Mouse (Mus musculus) adrenal gland, adult 18-20 months (tissue): ENCODE results near the gene Rhot2. TPM values are rescaled to one million over a fixed set of nuclear protein-coding genes. Genes with fewer than 3 reads are reported as not detected.
"Not testable (repeated sequence)": the region's sequence is repeated elsewhere in the genome, so short reads cannot be mapped to it uniquely, and the experiment has no call there.

Experiments used
- DNase-seq, 2 experiments: peaks; one replicate each; pipeline ENCODE4 v3.0.0; 2021 to 2022; ENCODE audit warnings: low spot score in 2 of 2
- total RNA-seq, 2 experiments: library from RNA; stranded (reverse); gene quantifications; 1 replicate in 1 of 2; 2 replicates in 1 of 2; pipeline ENCODE4 v1.2.3; 2021

Rhot2 gene
- total RNA-seq, 2 experiments from 2014 or later: 110 TPM

DNA sequence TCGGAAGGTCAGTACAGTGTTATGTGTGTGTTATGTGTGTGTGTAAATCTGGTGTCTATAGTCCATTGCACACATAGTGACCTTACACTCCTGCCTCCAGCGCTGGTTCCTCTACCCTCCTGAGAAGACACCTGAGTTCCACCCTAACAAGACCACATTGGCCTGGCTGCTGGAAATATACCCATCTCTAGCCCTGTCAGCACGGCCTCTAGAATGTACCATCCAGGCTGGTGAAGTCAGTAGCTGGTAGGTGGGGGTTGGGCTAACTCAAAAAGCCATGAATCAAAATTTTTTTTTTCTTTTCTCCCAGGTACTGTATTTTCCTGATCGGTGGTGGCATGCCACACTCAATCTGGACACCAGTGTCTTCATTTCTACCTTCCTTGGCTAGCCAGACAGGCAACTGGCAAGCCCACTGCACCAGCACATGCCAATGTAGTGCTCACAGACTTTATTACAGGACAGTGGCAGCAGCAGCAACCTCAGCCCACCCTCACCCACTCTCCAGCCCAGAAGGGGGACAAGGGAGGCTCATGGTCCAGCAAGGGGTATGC is 14.4 kb downstream of the Rhot2 start:
- no peak for DNase-seq

- no peak for DNase-seq
Observed at GRCm38 (mm10) chr17:25829558-25830017, 15.1 kb downstream of the Rhot2 start.

- peak; percentile 70 to 77 for DNase-seq
Observed at GRCm38 (mm10) chr17:25828712-25829557, 15.7 kb downstream of the Rhot2 start, which contains the start of gene Jmjd8. Jmjd8 (plus strand) TSS chr17:25828867.

DNA sequence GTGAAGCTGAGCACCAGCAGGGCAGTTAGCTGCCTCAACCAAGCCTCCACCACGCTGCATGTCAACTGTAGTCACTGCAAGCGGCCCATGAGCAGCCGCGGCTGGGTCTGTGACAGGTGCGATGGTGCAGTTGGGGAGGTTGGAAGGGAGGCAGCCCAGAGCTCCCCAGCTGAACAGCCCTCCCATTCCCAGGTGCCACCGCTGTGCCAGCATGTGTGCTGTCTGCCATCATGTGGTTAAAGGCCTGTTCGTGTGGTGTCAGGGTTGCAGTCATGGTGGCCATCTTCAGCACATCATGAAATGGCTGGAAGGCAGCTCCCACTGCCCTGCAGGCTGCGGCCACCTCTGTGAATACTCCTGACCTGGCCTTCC is 16.4 kb downstream of the Rhot2 start:
- DNase-seq: no peak

- no peak for DNase-seq
Observed at GRCm38 (mm10) chr17:25827546-25828222, 17.0 kb downstream of the Rhot2 start.

GRCm38 (mm10) chr17:25827011-25827410 is 17.6 kb downstream of the Rhot2 start:
- no peak for DNase-seq

DNA sequence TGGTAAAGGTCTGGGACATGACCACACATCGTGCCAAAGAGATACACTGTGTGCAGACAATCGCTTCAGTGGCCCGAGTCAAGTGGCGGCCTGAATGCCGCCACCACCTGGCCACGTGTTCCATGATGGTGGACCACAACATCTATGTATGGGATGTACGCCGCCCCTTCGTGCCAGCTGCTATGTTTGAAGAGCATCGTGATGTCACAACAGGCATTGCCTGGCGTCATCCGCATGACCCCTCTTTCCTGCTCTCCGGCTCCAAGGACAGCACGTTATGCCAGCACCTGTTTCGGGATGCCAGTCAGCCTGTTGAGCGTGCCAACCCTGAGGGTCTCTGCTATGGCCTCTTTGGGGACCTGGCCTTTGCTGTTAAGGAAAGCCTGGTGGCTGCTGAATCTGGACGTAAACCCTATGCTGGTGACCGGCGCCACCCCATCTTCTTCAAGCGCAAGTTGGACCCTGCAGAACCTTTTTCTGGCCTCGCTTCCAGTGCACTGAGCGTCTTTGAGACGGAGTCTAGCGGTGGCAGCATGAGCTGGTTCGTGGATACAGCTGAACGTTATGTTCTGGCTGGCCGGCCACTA is 18.6 kb downstream of the Rhot2 start:
- no peak for DNase-seq

- DNase-seq: no peak
Observed at GRCm38 (mm10) chr17:25825311-25825710, 19.3 kb downstream of the Rhot2 start.

GRCm38 (mm10) chr17:25824362-25825142 is 20.1 kb downstream of the Rhot2 start:
- DNase-seq: no peak

- DNase-seq: peak in 1 of 2 experiments; percentile 66
Observed at GRCm38 (mm10) chr17:25823452-25823851, 21.2 kb downstream of the Rhot2 start, which contains the start of gene Wdr24. Wdr24 (plus strand) TSS chr17:25823627.

DNA sequence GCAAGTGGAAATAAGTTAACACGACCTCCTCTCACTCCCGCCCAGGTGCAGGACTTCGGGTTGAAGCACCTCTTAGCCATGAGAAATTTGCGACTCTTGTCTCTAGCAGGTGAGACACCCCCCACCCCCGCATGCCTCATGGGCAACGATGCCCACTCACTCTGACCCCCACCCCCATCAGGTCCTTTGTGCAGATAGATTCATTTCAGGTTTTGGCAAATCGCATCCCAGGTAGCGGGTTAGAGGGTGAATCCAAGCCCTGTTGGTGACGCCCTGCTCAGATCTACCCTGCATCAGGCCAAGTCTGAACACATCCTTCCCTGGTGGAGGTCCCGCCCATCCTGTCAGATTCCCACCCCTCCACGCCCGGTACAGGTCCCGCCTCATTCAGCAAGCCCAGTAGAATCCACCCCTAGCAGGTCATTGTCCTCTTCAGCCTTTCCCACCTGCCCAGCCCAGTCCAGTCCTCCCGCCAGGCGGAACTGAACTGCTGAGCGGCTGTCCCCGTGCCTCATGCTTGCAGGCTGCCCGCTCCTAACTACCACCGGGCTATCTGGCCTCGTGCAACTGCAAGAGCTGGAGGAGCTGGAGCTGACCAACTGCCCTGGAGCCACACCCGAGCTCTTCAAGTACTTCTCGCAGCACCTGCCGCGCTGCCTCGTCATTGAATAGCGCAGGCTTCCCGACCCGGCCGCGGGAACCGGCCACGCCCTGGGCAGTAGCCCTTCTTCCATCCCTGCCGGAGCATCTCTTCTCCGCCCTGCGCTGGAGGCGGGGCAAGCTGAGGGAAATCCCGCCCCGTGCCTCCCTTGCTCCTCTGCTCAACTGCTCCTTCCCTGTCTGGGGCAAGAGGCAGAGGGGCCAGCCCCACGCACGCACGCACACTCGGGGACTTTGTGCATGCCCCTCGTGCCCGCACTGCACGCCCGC is 25.5 kb downstream of the Rhot2 start:
- DNase-seq: no peak

- no peak for DNase-seq
Observed at GRCm38 (mm10) chr17:25817662-25818061, 27.0 kb downstream of the Rhot2 start.

- peak; percentile 85 to 86 for DNase-seq
Observed at GRCm38 (mm10) chr17:25813471-25813870, 31.2 kb downstream of the Rhot2 start.

- no peak for DNase-seq
Observed at GRCm38 (mm10) chr17:25810890-25811289, 33.8 kb downstream of the Rhot2 start.

- DNase-seq: no peak
Observed at GRCm38 (mm10) chr17:25809606-25810340, 34.9 kb downstream of the Rhot2 start.

- DNase-seq: peak; percentile 78 to 83
Observed at GRCm38 (mm10) chr17:25808789-25809605, 35.7 kb downstream of the Rhot2 start, which contains the start of gene Fbxl16. Fbxl16 (plus strand) TSS chr17:25809085.

DNA sequence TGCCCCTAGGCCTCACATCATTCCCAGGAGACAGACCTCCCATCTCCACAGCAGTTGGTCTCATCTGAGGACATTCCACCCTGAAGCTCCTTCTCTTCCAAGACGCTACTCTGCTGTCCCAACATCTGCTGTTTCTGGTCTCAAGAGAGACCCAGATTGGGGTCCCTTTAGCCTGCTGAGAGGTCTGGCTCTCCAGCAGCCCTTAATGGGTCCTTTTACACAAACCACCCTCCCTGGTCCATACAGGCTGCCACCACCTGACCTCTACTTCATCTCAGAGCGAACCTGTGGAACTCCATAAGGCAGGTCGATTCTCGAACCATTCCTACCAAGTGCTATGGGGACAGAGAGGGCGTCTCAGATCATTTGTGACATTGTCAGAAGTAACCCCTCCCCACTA is 36.6 kb downstream of the Rhot2 start:
- DNase-seq: no peak

- DNase-seq: not testable (repeated sequence)
Observed at GRCm38 (mm10) chr17:25807452-25807851, 37.2 kb downstream of the Rhot2 start.
